Mouse (Mus musculus) lung, adult 2 months (tissue): ENCODE measurements around the gene Wasf3. TPM values are rescaled to one million over a fixed set of nuclear protein-coding genes. Genes with fewer than 3 reads are reported as not detected.
A peak's percentile ranks its signal among the peaks of the same experiment; 100 is the strongest.

Source experiments
- DNase-seq: peaks from one replicate; pipeline ENCODE4 v3.0.0; 2022
- H3K4me1 ChIP-seq: fragments of 200-500 bp; 2 replicates; pipeline ENCODE4 v1.6.1; 2011; ENCODE audit warnings: low read length; ENCODE audit not compliant: control insufficient read depth, insufficient read depth
- H3K4me3 ChIP-seq: fragments of 200-500 bp; replicated peaks from 2 replicates; pipeline ENCODE3; 2011; ENCODE audit warnings: low read depth, mild to moderate bottlenecking, control low read depth, low read length; ENCODE audit errors: extremely low read depth
- CTCF ChIP-seq: fragments of 200-500 bp; IDR thresholded peaks from 2 replicates; pipeline ENCODE4 v1.5.1; 2011; ENCODE audit warnings: mild to moderate bottlenecking, low read length, control low read depth; ENCODE audit not compliant: insufficient read depth
- POLR2A ChIP-seq: fragments of 200-500 bp; IDR thresholded peaks from 2 replicates; pipeline ENCODE4 v1.6.1; 2011; ENCODE audit warnings: low read depth, mild to moderate bottlenecking, control low read depth, low read length, borderline replicate concordance; ENCODE audit errors: extremely low read depth
- whole genome bisulfite sequencing: fragments of 180-500 bp; shearing (Covaris S2); methylation state at CpG from one replicate; pipeline ENCODE4 v1.1.7; 2018; 5-methylcytosine and 5-hydroxymethylcytosine counted together
- polyA plus RNA-seq: library from polyadenylated mRNA; depleted of rRNA; stranded (reverse); fragments of >200 nt; gene quantifications from 2 replicates; pipeline ENCODE4 v1.2.3, GENCODE M21; 2012

Wasf3 gene
- polyA plus RNA-seq, 1 experiment: 9.2 TPM

DNA sequence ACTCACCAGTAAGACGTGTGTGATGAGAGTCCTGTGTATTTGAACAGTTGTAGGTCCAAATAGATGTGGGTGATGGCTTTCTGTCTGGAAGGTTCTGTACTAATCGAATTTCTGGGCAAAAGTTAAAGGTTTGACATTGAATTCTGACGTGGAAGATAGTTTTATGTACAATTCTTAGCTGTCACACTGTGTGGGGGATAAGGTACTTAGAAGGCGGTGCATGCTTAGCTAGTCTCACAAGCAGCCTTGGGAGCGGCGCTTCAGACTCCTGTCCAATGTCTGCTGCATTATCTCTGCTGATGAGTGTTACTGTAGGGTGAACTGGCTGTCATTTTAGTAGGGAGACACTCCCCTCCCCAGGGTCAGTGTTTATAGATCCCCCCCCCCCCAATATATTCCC, 47.7 kb downstream of the Wasf3 start:
- H3K4me1 ChIP-seq: no peaks in the 10 kb centered on the region
- no peak overlapping the region for H3K4me3 ChIP-seq
- 75% methylated on average over 6 of the region's 6 CpGs for WGBS
- DNase-seq: no peak
- TF ChIP-seq CTCF (no peak), POLR2A (no peak)

DNA sequence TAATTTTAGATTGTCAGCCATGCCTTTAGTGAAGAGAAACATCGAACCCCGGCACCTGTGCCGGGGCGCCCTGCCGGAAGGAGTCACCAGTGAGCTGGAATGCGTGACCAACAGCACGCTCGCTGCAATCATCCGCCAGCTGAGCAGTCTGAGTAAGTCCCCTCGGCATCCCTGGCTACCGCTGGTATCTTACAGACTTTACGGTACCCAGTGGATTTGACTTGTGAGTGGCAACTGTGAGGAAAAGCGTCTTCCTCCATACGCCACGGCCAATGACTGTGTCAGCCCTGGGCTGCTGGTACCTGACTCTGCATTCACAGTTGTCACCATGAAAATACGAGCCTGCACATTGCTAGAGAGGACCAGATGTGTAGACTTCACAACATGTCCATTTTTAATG, 50.5 kb downstream of the Wasf3 start:
- DNase-seq: no peak
- H3K4me3 ChIP-seq: no peak overlapping the region
- TF ChIP-seq POLR2A (no peak), CTCF (no peak)
- 94% methylated on average over 16 of the region's 16 CpGs for WGBS
- no peaks in the 10 kb centered on the region for H3K4me1 ChIP-seq

DNA sequence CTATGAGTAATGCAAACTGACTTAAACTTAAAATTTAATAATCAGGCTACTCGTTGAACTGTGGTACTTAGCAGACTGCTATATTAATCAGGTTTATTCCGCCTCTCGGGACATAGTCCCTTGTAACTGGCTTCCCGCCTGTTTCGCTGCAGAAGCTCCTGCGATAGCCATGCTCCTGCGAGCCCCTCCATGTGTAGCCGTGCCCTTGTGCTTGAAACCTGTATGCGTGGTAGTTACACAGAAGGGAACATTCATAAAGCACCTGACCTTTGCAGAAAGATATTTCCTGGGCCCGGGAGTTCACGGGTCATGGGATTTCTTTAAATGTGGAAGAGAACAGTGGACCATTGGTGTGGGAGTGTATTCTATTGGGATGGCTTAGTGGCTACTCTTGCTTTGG, 52.0 kb downstream of the Wasf3 start:
- WGBS: 95% methylated on average over 11 of the region's 11 CpGs
- DNase-seq: no peak
- no peaks in the 10 kb centered on the region for H3K4me1 ChIP-seq
- H3K4me3 ChIP-seq: no peak overlapping the region
- TF ChIP-seq CTCF: no peak
- TF ChIP-seq POLR2A: no peak

DNA sequence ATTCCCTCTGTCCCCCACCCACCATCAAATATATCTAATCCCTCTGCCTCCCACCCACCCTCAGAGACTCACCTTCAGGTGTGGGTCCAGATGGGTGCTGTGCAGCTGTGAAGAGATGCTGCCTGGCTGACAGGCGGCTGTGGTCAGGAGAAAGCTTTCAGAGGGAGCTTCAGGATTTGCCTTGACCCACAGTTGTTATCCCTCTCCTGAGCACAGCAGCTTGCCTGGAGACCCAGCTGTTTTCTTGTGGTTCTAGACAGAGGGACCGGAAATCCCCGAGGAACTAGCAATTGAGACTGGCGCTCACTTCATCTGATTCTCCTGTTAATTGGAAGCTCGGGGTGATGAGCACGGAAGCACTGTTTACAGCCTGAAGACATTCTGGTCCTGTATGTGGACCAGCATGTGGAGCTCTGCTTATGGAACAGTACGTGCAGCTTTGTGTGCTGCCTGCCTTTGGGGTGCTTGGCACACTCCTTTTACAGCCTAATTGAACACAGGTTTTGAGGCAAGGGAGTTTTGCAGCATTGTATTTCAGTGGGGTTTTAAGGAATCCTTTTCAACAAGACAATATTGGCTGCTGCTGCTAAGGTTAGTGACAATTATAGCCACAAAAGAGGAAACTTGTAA, 54.5 kb downstream of the Wasf3 start:
- no peak for DNase-seq
- no peaks in the 10 kb centered on the region for H3K4me1 ChIP-seq
- H3K4me3 ChIP-seq: no peak overlapping the region
- TF ChIP-seq POLR2A: no peak
- 92% methylated on average over 7 of the region's 7 CpGs for WGBS

DNA sequence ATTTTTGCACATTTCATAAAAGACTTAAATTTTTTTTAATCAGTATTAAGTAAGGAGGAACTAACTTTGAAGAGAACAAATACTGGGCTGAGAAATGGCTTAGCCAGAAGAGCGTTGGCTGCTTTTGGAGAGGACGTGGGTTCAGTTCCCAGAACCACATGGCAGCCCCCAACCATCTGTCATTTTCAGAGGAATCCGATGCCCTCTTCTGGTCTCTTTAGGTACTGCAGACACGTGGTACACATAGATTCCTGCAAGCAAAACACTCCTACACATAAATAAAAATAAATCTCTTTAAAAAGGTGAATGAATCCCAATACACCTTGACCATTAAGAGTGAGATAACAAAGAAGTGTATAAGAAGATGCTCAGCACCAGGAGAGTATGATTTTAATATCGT, 55.5 kb downstream of the Wasf3 start:
- TF ChIP-seq POLR2A: no peak
- TF ChIP-seq CTCF: no peak
- Histone ChIP-seq H3K4me1 (no peaks in the 10 kb centered on the region), H3K4me3 (no peak overlapping the region)
- no peak for DNase-seq
- WGBS: 89% methylated on average over 5 of the region's 5 CpGs

DNA sequence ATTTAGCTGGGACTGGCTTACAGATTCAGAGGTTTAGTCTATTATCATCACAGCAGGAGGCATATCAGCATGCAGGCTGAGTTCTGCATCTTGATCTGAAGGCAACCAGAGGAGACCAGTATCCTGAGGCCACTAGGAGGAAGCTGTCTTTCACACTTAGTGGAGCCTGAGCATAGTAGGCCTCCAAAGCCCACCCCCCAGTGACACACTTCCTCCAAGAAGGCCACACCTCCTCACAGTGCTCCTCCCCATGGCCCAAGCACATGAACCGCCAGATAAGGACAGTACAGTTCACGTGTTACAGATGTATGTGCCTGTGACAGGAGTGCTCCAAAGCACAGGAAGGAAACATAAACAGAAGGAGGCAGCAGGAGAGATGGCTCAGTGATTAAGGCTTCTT, 58.0 kb downstream of the Wasf3 start:
- no peak overlapping the region for H3K4me3 ChIP-seq
- WGBS: 36% methylated on average over 2 of the region's 2 CpGs
- no peak for DNase-seq
- H3K4me1 ChIP-seq: no peaks in the 10 kb centered on the region
- TF ChIP-seq CTCF (no peak), POLR2A (no peak)

DNA sequence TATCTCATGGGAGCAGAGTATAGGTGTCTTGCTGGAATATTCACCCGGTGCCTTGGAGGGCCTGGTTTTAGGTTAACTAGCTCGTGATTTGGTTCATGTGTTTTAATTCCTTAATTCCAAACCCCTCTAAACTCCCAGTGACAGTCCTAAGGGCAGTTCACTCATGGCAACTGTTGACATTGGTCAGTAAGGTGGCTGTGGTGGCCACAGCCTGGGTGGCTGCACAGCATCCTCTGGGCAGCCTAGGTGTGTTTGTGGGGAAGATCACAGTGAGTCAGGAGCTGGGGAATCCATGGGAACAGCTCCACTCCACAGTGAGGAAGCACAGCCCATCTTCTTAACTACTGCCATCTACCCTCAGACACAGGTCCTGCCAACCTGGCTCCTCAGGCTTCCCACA, 61.8 kb downstream of the Wasf3 start:
- Histone ChIP-seq H3K4me3 (no peak overlapping the region), H3K4me1 (no peaks in the 10 kb centered on the region)
- TF ChIP-seq CTCF (no peak), POLR2A (no peak)
- 78% methylated on average over 2 of the region's 2 CpGs for WGBS
- DNase-seq: no peak

DNA sequence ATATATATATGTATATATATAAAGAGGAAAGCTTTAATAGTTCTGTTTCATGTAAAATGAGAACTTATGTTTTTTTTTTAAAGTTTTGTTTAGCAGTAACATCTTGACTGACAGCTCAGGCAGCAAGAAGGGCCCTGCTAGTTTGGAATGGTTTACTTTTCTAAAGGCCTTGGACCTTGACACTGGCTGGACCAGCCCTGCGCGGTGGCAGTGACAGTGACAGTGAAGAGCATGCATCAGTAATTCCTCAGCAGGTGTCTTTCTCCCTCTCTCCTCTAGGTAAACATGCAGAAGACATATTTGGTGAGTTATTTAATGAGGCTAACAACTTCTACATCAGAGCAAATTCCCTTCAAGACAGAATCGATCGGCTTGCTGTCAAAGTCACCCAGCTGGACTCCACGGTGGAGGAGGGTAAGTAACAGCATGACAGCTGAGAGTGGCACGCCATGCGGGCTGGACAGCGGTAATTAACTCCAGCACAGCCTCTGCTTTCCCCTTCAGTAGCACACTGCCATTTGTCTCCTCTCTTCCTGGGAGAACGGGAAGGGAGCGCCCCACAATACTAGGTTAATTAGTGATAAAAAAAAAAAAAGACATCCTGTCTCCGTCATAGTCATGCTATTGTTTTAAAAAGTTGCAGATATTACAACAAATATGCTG, 66.9 kb downstream of the Wasf3 start:
- WGBS: 70% methylated on average over 11 of the region's 11 CpGs
- no peak for DNase-seq
- Histone ChIP-seq H3K4me1 (no peaks in the 10 kb centered on the region), H3K4me3 (no peak overlapping the region)
- TF ChIP-seq CTCF (no peak), POLR2A (no peak)

DNA sequence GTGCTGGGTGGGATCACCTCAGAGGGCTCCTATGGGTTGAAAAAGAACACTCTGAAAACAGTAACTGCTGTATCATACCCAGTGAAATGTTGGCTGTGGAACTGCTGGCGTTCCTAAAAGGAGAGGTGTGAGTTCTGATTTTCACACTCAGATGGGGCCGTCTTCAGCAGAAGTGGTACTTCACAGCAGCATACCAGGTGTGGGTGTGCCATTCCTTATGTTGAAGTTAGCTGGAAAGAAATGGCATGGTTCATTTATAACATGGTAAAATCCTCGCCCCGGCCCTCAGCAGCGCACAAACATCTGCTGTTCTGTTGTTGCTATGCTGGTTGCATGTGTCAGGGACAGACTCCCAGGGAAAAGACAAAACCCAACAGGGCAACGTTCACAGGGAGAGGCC, 68.8 kb downstream of the Wasf3 start:
- no peak for TF ChIP-seq POLR2A
- no peak for TF ChIP-seq CTCF
- Histone ChIP-seq H3K4me3 (no peak overlapping the region), H3K4me1 (no peaks in the 10 kb centered on the region)
- DNase-seq: no peak
- WGBS: 75% methylated on average over 6 of the region's 6 CpGs

DNA sequence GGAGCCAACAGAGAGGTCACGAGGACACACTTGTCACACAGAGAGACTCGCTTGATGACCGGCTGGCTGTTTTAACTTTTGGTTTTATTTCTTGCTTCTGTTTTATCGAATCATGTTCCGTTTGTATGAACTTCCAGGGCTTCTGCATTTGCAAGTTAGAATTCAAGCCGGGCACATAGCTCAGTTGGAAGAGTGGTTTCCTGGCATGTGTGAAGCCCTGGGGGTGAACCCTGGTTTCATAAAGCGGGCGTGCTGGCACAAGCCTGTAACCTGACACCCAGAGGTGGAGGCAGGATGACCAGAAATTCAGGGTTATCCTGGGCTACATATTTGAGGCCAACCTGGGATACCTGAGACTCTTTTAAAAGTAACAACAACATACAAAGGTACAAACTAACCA, 76.8 kb downstream of the Wasf3 start:
- TF ChIP-seq CTCF (no peak), POLR2A (no peak)
- peak; percentile 6 for DNase-seq
- Histone ChIP-seq H3K4me1 (no peaks in the 10 kb centered on the region), H3K4me3 (no peak overlapping the region)
- WGBS: 49% methylated on average over 8 of the region's 8 CpGs
